Mouse (Mus musculus) megakaryocyte, adult 5-6 weeks (primary cell): ENCODE data around the gene Ano1. TPM values are rescaled to one million over a fixed set of nuclear protein-coding genes. Genes with fewer than 3 reads are reported as not detected.

ENCODE experiments used
- ATAC-seq: 2 replicates; pipeline ENCODE4 v1.8.0; 2016; ENCODE audit warnings: mild to moderate bottlenecking, inconsistent platforms; ENCODE audit not compliant: poor library complexity, severe bottlenecking
- total RNA-seq, 2 experiments: library from RNA; stranded (forward) in 1 of 2; stranded (reverse) in 1 of 2; fragments of 153-499, 151-499 nt in 1 of 2; fragments of 221-1000, 200-1000 nt in 1 of 2; gene quantifications; 2 replicates each; pipeline versions ENCODE4 v1.2.3 to v1.2.4; 2015 to 2017

Gene Ano1
- total RNA-seq, 2 experiments from 2014 or later = not detected

- no peak for ATAC-seq
Measured at GRCm38 (mm10) chr7:144719956-144720355, 31.8 kb downstream of the Ano1 start.

DNA sequence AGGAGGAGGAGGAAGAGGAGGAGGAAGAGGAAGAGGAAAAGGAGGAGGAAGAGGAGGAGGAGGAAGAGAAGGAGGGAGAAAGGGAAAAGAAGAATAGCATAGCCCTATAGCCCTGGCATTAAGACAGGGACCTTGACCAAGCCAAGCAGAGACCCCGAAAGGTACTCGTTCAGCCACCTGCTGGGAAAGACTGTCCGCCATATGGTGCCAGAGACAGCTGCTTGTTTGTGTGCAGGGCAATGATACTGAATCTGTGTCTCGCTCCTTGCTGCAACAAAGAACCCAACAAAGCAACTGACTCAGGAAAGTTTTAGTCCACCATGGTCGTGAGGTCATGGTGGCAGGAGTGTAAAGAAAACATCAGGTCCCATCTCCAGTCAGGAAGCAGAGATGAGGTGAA, 34.0 kb downstream of the Ano1 start:
- no peak for ATAC-seq

DNA sequence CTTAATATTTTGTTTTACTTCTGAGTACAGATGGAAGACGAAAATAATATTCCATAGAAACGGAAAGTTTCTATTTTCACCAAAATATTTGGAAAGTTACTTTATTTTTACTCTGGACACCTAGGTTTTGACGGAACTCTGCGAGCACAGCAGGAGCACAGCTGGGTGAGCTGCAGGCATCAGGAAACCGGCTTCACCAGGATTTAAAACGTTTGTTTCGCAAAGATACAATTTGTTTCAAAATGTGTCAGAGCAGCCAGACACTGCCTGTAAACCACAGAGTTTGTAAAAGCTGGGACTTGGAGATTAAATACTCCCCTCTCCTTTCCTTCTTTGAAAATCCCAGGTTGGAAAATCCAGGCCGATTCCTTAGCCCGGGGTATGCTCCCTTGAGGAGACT, 53.9 kb downstream of the Ano1 start:
- ATAC-seq = no peak

DNA sequence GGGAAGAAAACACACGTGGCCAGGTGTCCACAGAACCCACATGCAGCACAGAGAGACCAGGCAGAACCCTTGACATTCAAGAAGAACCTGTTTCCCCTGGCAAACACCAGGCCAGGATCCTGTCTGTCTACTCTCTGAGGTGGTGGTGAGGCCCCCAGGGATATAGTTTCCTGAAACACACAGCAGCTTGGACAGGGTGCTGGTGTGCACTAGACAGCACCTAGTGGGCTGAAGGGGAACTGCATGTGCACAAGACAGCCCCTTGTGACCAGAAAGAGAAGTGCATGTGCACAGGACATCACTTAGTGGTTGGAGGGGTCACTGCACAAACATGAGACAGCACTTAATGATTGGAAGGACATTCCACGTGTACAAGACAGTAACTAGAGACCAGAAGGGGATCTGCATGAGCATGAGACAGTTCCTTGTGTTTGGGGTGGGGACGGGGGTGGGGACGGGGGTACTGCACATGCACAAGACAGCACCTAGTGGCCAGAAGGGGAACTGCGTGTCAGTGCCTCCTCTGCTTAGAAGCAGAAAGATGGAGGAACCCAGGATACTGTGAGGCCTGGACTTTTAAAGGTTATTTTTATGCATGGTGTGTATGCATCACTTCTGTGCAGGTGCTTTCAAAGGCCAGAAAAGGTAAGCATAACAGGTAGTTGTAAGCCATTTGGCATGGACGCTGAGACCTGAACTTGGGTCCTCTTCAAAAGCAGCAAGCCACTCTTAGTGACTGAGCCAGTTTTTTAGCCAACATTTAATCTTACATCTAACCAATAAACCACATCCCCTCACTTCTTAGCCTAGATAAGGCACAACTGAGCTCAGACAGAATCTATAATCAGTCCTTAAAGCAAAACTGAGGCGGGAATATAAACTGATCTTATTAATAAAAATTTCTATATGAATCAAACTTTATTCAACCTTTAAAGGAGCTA, 54.7 kb downstream of the Ano1 start:
- ATAC-seq = peak; percentile 94

GRCm38 (mm10) chr7:144689855-144690254, 61.9 kb downstream of the Ano1 start:
- no peak for ATAC-seq

DNA sequence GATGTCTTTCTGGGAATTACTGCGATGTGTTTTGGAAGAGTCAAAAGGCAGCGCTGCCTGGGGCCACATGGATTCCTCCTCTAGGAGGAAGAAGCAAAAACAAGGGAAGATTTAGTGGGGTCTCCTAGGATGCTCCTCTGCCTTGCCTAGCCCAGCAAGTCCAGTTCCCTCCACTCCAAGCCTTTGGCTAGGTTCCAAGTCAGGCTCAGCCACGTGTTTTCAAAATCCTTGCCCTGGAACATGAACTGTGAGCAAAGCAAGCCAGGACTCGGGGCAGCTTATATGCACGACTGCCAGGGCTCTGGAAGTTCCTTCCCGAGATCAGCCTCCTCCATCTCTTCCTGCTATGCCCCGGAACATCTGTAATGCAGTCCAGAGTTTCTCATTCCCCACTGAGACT, 62.6 kb downstream of the Ano1 start:
- no peak for ATAC-seq

DNA sequence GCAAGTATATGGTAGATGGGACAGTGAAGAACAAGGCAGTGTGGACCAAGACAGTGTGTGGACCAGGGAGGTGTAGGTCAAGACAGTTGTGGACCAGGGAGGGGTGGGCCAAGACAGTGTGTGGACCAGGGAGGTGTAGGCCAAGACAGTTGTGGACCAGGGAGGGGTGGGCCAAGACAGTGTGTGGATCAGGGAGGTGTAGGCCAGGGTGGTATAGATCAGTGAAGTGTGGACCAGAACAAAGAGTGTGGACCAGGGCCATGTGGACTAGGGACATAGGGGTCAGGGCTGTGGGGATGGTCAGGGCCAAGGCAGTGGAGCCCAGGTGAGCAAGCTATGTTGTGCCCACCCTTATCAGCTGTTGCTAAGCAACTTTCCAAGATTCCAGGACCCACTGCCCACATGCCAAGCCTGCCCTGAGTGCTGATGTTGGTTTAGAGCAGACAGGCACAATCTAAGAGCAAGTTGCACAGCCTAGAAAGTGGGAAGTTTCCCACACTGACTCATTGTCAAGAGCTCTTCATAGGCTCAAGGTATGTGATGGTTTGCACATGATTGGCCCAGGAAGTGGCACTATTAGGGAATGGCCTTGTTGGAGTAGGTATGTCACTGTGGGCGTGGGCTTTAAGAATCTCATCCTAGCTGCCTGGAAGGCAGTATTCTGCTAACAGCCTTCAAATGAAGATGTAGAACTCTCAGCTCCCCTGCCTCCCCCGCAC, 64.0 kb downstream of the Ano1 start:
- no peak for ATAC-seq

GRCm38 (mm10) chr7:144684947-144685346, 66.8 kb downstream of the Ano1 start:
- ATAC-seq = no peak

GRCm38 (mm10) chr7:144684467-144684866, 67.3 kb downstream of the Ano1 start:
- ATAC-seq = no peak

GRCm38 (mm10) chr7:144680096-144680495, 71.7 kb downstream of the Ano1 start:
- no peak for ATAC-seq

DNA sequence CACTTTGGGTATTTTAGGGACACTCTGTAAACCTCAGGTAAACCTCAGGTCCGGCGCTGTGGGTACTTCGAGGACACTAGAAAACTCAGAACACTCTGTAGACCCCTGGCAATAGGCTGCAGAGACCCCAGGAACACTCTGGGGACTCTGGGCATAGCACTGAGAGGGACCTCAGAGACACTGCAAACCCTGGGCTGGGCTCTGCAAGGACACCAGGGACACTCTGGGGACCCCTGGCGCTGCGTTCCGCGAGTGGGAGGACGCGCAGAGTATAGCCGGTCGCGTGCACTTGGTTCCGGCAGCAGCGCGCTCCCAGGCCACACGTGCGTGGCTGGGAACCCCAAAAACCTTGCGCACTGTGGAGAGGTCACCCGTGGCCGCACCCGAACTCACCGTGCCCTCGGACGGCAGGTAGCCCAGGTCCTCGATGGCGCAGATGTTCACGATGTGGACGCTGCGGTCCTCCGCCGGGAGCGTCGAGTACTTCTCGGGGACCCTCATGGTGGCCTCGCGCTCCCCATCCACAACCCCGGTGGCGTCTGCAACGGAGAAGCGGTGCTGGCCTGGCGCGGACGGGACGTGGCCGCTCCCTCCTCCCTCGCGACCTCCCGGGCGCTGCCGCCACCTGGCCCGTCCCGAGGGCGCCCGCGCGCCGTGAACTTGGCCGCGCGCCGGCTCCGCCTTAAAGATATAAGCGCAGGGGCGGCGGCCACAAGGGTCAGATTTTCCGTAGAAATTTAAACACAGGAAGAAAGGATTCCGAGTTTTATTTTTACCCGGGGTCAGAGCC, 73.3 kb downstream of the Ano1 start:
- ATAC-seq = no peak

GRCm38 (mm10) chr7:144677341-144678086, 74.3 kb downstream of the Ano1 start:
- ATAC-seq = no peak

GRCm38 (mm10) chr7:144675632-144676031, 76.1 kb downstream of the Ano1 start:
- ATAC-seq = no peak

- ATAC-seq = no peak
Measured at GRCm38 (mm10) chr7:144669895-144670294, 81.9 kb downstream of the Ano1 start.

GRCm38 (mm10) chr7:144668603-144669278, 83.0 kb downstream of the Ano1 start:
- ATAC-seq = no peak

GRCm38 (mm10) chr7:144667091-144667490, 84.7 kb downstream of the Ano1 start:
- no peak for ATAC-seq

DNA sequence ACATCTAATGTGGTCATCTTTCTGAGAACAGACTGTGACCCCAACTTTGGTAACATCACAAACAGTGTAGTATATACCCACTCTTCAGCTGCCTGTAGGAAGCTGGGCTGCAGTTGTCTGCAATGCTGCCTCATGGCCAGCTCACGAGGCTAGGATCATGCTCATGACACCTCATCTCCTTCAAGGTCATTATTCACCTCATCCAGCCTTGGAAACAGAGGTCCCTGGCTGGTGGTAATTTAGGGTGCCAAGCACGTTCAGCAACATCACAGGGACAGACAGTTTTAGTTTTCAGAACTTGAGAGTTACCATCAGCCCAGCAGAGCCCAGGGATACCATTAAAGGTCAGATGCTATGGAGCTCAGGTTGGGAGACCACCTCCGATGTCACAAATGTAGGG, 86.2 kb downstream of the Ano1 start:
- ATAC-seq = no peak

- ATAC-seq = no peak
Measured at GRCm38 (mm10) chr7:144663566-144663965, 88.2 kb downstream of the Ano1 start.

GRCm38 (mm10) chr7:144656261-144656967, 95.4 kb downstream of the Ano1 start:
- no peak for ATAC-seq
